Mouse (Mus musculus): ENCODE measurements around the gene Atf5.

GRCm38 (mm10) chr7:44808927-44809326 is 7.5 kb downstream of the Atf5 start:
- TF ChIP-seq EP300 (IDR thresholded peaks at IDR 0.05; ENCODE audit: insufficient read depth, low read depth, low read length) (no peak), CTCF (IDR thresholded peaks at IDR 0.05) (no peak), POLR2A (IDR thresholded peaks at IDR 0.05; ENCODE audit: insufficient read depth, low read depth, low read length) (no peak)

Data from heart, adult 2 months (tissue).